In the genomic region with DNA sequence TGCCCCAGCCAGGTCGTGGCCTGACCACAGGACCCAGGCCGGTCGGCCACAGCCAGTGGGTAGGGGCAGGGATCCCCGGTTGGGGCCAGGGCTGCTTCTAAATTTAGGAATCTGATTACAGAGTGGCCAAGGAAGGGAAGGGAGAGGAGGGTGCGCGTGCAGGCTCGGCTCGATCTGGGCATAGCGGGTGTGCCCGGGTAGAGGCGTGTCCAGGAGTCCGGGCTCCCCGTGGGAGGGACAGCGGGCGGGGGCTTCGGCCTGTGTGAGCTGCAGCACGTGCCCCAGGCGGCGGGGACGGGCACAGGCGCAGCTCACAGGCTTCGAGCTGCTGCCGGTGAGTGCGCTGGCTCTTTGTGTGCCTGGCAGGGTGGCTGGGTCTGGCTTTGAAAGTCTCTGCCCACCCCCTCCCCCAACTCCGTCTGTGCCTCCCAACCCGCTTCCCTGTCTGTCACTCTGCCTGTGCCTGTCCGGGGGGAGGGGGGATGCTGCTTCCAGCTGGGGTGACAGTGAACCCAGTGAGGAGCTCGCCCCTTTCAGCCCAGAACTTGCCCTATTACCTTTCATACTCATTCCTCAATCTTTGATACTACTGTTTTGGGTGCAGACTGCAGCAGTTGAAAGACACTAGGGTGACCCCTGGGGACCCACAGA, we compare ENCODE assay signal across 1 mouse cellular context.
TF ChIP-seq lines count a peak whose summit lies in the region.

A gene (plus strand): TSS at position 235 of the 651 bp plus-strand sequence.

TF ChIP-seq in CH12.LX, 34 proteins besides CTCF, POLR2A, EP300 and RAD21 (continued from another document):
- TF ChIP-seq JUND (conservative IDR thresholded peaks at IDR 0.05; ENCODE audit: low read depth, low read length), result no peak
- no peak for TF ChIP-seq SMC3 (IDR thresholded peaks at IDR 0.05; ENCODE audit: low read depth, low read length)
- no peak for TF ChIP-seq NRF1 (IDR thresholded peaks at IDR 0.05; ENCODE audit: low read depth, low read length)
- TF ChIP-seq ZNF384 (IDR thresholded peaks at IDR 0.05; ENCODE audit: low read depth, low read length), result no peak
- TF ChIP-seq RCOR1 (conservative IDR thresholded peaks at IDR 0.05; ENCODE audit: low read depth, low read length), result no peak
- TF ChIP-seq ELF1 (IDR thresholded peaks at IDR 0.05; ENCODE audit: low read depth, low read length), result no peak
TF ChIP-seq in CH12.LX: peak in this region for 0.
